Mouse (Mus musculus): Measurements from ENCODE around the gene Rgs10. TPM values are rescaled to one million over a fixed set of nuclear protein-coding genes. Genes with fewer than 3 reads are reported as not detected.
A peak's percentile ranks its signal among the peaks of the same experiment; 100 is the strongest.

Rgs10 gene
- polyA plus RNA-seq, 1 experiment from 2014 or later: 42.9 TPM

GRCm38 (mm10) chr7:128383189-128383725 is 35.3 kb downstream of the Rgs10 start:
- Histone ChIP-seq H3K27me3 (ENCODE audit: control insufficient read depth, insufficient read depth, low read depth, low read length) (no peaks in the 10 kb centered on the region), H3K9me3 (ENCODE audit: control insufficient read depth, low read length) (no peaks in the 10 kb centered on the region), H3K36me3 (ENCODE audit: control insufficient read depth, insufficient read depth, low read length) (no peaks in the 10 kb centered on the region), H3K27ac (ENCODE audit: low read length) (no peak overlapping the region), H3K4me3 (ENCODE audit: low read length) (no peak overlapping the region), H3K9ac (ENCODE audit: low read length) (no peak overlapping the region), H3K4me1 (replicated peaks; ENCODE audit: control insufficient read depth, insufficient read depth, low read length) (peaks cover 25% of the 10 kb centered on the region), H3K4me2 (ENCODE audit: low read depth, low read length) (no peak overlapping the region)
- WGBS: 77% methylated on average over 7 of the region's 7 CpGs
- no peak for ATAC-seq (ENCODE audit: low read depth)

GRCm38 (mm10) chr7:128382527-128382860 is 36.1 kb downstream of the Rgs10 start:
- no peaks in the 10 kb centered on the region for H3K27me3 ChIP-seq (ENCODE audit: control insufficient read depth, insufficient read depth, low read depth, low read length)
- no peaks in the 10 kb centered on the region for H3K9me3 ChIP-seq (ENCODE audit: control insufficient read depth, low read length)
- H3K36me3 ChIP-seq (ENCODE audit: control insufficient read depth, insufficient read depth, low read length): no peaks in the 10 kb centered on the region
- no peak overlapping the region for H3K4me2 ChIP-seq (ENCODE audit: low read depth, low read length)
- no peak overlapping the region for H3K27ac ChIP-seq (ENCODE audit: low read length)
- H3K4me1 ChIP-seq (replicated peaks; ENCODE audit: control insufficient read depth, insufficient read depth, low read length): peaks cover 25% of the 10 kb centered on the region
- no peak overlapping the region for H3K4me3 ChIP-seq (ENCODE audit: low read length)
- H3K9ac ChIP-seq (ENCODE audit: low read length): no peak overlapping the region
- 81% methylated on average over 6 of the region's 6 CpGs for WGBS
- no peak for ATAC-seq (ENCODE audit: low read depth)

- 64% methylated on average over 14 of the region's 14 CpGs for WGBS
- Histone ChIP-seq H3K9me3 (ENCODE audit: control insufficient read depth, low read length) (no peaks in the 10 kb centered on the region), H3K9ac (ENCODE audit: low read length) (no peak overlapping the region), H3K4me3 (ENCODE audit: low read length) (no peak overlapping the region), H3K27ac (ENCODE audit: low read length) (no peak overlapping the region), H3K36me3 (ENCODE audit: control insufficient read depth, insufficient read depth, low read length) (no peaks in the 10 kb centered on the region), H3K4me2 (ENCODE audit: low read depth, low read length) (no peak overlapping the region), H3K27me3 (ENCODE audit: control insufficient read depth, insufficient read depth, low read depth, low read length) (no peaks in the 10 kb centered on the region), H3K4me1 (replicated peaks; ENCODE audit: control insufficient read depth, insufficient read depth, low read length) (peaks cover 25% of the 10 kb centered on the region)
- ATAC-seq (ENCODE audit: low read depth): no peak
Measured at GRCm38 (mm10) chr7:128381811-128382526, 36.6 kb downstream of the Rgs10 start.

- H3K9ac ChIP-seq (ENCODE audit: low read length): no peak overlapping the region
- H3K9me3 ChIP-seq (ENCODE audit: control insufficient read depth, low read length): no peaks in the 10 kb centered on the region
- no peaks in the 10 kb centered on the region for H3K36me3 ChIP-seq (ENCODE audit: control insufficient read depth, insufficient read depth, low read length)
- no peak for ATAC-seq (ENCODE audit: low read depth)
- H3K27ac ChIP-seq (ENCODE audit: low read length): no peak overlapping the region
- no peaks in the 10 kb centered on the region for H3K27me3 ChIP-seq (ENCODE audit: control insufficient read depth, insufficient read depth, low read depth, low read length)
- H3K4me1 ChIP-seq (replicated peaks; ENCODE audit: control insufficient read depth, insufficient read depth, low read length): peaks cover 25% of the 10 kb centered on the region
- no peak overlapping the region for H3K4me2 ChIP-seq (ENCODE audit: low read depth, low read length)
- no peak overlapping the region for H3K4me3 ChIP-seq (ENCODE audit: low read length)
- 81% methylated on average over 2 of the region's 2 CpGs for WGBS
Measured at GRCm38 (mm10) chr7:128381001-128381400, 37.6 kb downstream of the Rgs10 start.

GRCm38 (mm10) chr7:128379162-128379805 is 39.3 kb downstream of the Rgs10 start:
- peak; percentile 37; the same call in 1 of the 2 replicates for ATAC-seq (ENCODE audit: low read depth)
- Histone ChIP-seq H3K9ac (ENCODE audit: low read length) (0 out of 2 replicates have a peak overlapping the region, but pooled peaks have one; percentile 12), H3K4me2 (ENCODE audit: low read depth, low read length) (0 out of 2 replicates have a peak overlapping the region, but pooled peaks have one; percentile 4), H3K9me3 (ENCODE audit: control insufficient read depth, low read length) (no peaks in the 10 kb centered on the region), H3K27ac (ENCODE audit: low read length) (peak overlapping the region; percentile 55; the same call in 1 of the 2 replicates), H3K4me3 (ENCODE audit: low read length) (no peak overlapping the region), H3K4me1 (replicated peaks; ENCODE audit: control insufficient read depth, insufficient read depth, low read length) (peaks cover 25% of the 10 kb centered on the region), H3K36me3 (ENCODE audit: control insufficient read depth, insufficient read depth, low read length) (no peaks in the 10 kb centered on the region), H3K27me3 (ENCODE audit: control insufficient read depth, insufficient read depth, low read depth, low read length) (no peaks in the 10 kb centered on the region)
- WGBS: 49% methylated on average over 16 of the region's 16 CpGs

GRCm38 (mm10) chr7:128376206-128376701 is 42.3 kb downstream of the Rgs10 start:
- Histone ChIP-seq H3K4me3 (ENCODE audit: low read length) (no peak overlapping the region), H3K27ac (ENCODE audit: low read length) (peak overlapping the region; percentile 14; the same call in 1 of the 2 replicates)
- WGBS: 63% methylated on average over 11 of the region's 11 CpGs

GRCm38 (mm10) chr7:128374156-128374555 is 44.4 kb downstream of the Rgs10 start:
- H3K4me3 ChIP-seq (ENCODE audit: low read length): no peak overlapping the region
- peaks cover 6% of the 10 kb centered on the region for H3K36me3 ChIP-seq (ENCODE audit: control insufficient read depth, insufficient read depth, low read length)
- 88% methylated on average over 11 of the region's 11 CpGs for WGBS
- no peak for ATAC-seq (ENCODE audit: low read depth)
- H3K9me3 ChIP-seq (ENCODE audit: control insufficient read depth, low read length): peaks cover 4% of the 10 kb centered on the region; the same call in 1 of the 2 replicates
- H3K27me3 ChIP-seq (ENCODE audit: control insufficient read depth, insufficient read depth, low read depth, low read length): no peaks in the 10 kb centered on the region
- H3K4me2 ChIP-seq (ENCODE audit: low read depth, low read length): no peak overlapping the region
- H3K4me1 ChIP-seq (replicated peaks; ENCODE audit: control insufficient read depth, insufficient read depth, low read length): peaks cover 3% of the 10 kb centered on the region
- no peak overlapping the region for H3K27ac ChIP-seq (ENCODE audit: low read length)
- no peak overlapping the region for H3K9ac ChIP-seq (ENCODE audit: low read length)

More at GRCm38 (mm10) chr7:128376206-128376701, 42.3 kb downstream of the Rgs10 start:
- H3K27me3 ChIP-seq (ENCODE audit: control insufficient read depth, insufficient read depth, low read depth, low read length): no peaks in the 10 kb centered on the region
- peaks cover 18% of the 10 kb centered on the region for H3K4me1 ChIP-seq (replicated peaks; ENCODE audit: control insufficient read depth, insufficient read depth, low read length)
- no peak overlapping the region for H3K4me2 ChIP-seq (ENCODE audit: low read depth, low read length)
- H3K9me3 ChIP-seq (ENCODE audit: control insufficient read depth, low read length): peaks cover 4% of the 10 kb centered on the region; the same call in 1 of the 2 replicates
- ATAC-seq (ENCODE audit: low read depth): peak; percentile 75
- peaks cover 6% of the 10 kb centered on the region for H3K36me3 ChIP-seq (ENCODE audit: control insufficient read depth, insufficient read depth, low read length)
- H3K9ac ChIP-seq (ENCODE audit: low read length): no peak overlapping the region

- H3K27me3 ChIP-seq (ENCODE audit: control insufficient read depth, insufficient read depth, low read depth, low read length): no peaks in the 10 kb centered on the region
- no peak for ATAC-seq (ENCODE audit: low read depth)
- no peak overlapping the region for H3K4me3 ChIP-seq (ENCODE audit: low read length)
- H3K9me3 ChIP-seq (ENCODE audit: control insufficient read depth, low read length): peaks cover 4% of the 10 kb centered on the region; the same call in 1 of the 2 replicates
- no peak overlapping the region for H3K9ac ChIP-seq (ENCODE audit: low read length)
- no peak overlapping the region for H3K27ac ChIP-seq (ENCODE audit: low read length)
- H3K4me2 ChIP-seq (ENCODE audit: low read depth, low read length): no peak overlapping the region
- peaks cover 2% of the 10 kb centered on the region for H3K4me1 ChIP-seq (replicated peaks; ENCODE audit: control insufficient read depth, insufficient read depth, low read length)
- 78% methylated on average over 8 of the region's 8 CpGs for WGBS
- H3K36me3 ChIP-seq (ENCODE audit: control insufficient read depth, insufficient read depth, low read length): peaks cover 6% of the 10 kb centered on the region
Measured at GRCm38 (mm10) chr7:128373751-128374150, 44.8 kb downstream of the Rgs10 start.

GRCm38 (mm10) chr7:128372331-128372730 is 46.2 kb downstream of the Rgs10 start:
- no peak overlapping the region for H3K4me2 ChIP-seq (ENCODE audit: low read depth, low read length)
- 54% methylated on average over 3 of the region's 3 CpGs for WGBS
- H3K27ac ChIP-seq (ENCODE audit: low read length): no peak overlapping the region
- no peak overlapping the region for H3K9ac ChIP-seq (ENCODE audit: low read length)
- H3K27me3 ChIP-seq (ENCODE audit: control insufficient read depth, insufficient read depth, low read depth, low read length): no peaks in the 10 kb centered on the region
- peaks cover 6% of the 10 kb centered on the region for H3K4me1 ChIP-seq (replicated peaks; ENCODE audit: control insufficient read depth, insufficient read depth, low read length)
- H3K4me3 ChIP-seq (ENCODE audit: low read length): no peak overlapping the region
- H3K36me3 ChIP-seq (ENCODE audit: control insufficient read depth, insufficient read depth, low read length): peaks cover 6% of the 10 kb centered on the region
- peaks cover 4% of the 10 kb centered on the region; the same call in 1 of the 2 replicates for H3K9me3 ChIP-seq (ENCODE audit: control insufficient read depth, low read length)
- no peak for ATAC-seq (ENCODE audit: low read depth)
